Mouse (Mus musculus) brain, embryonic 14.5 days (tissue): ENCODE results near the gene Ank2.

Experiments used
- CTCF ChIP-seq: fragments of 200-500 bp; IDR thresholded peaks from 2 replicates; pipeline ENCODE4 v1.5.1; 2012; ENCODE audit warnings: inconsistent platforms, mild to moderate bottlenecking, moderate library complexity, borderline replicate concordance; ENCODE audit not compliant: insufficient read depth, insufficient read length; ENCODE audit errors: extremely low read depth
- POLR2A ChIP-seq: fragments of 200-500 bp; IDR thresholded peaks from 2 replicates; pipeline ENCODE4 v1.6.1; 2012; ENCODE audit warnings: mild to moderate bottlenecking, inconsistent platforms, borderline replicate concordance; ENCODE audit not compliant: poor library complexity, insufficient read depth, insufficient read length, severe bottlenecking; ENCODE audit errors: extremely low read depth

- no peak for TF ChIP-seq POLR2A
- TF ChIP-seq CTCF: no peak
Measured at GRCm38 (mm10) chr3:127257279-127257925, 241.7 kb downstream of the Ank2 start.
